Mouse (Mus musculus): ENCODE data around the gene H2-T24.
"Not testable (repeated sequence)": the region's sequence is repeated elsewhere in the genome, so short reads cannot be mapped to it uniquely, and the experiment has no call there.

H2-T24 gene

GRCm38 (mm10) chr17:36023710-36024654, 3.6 kb upstream of the H2-T24 start:
- DNase-seq = peak; percentile 46

GRCm38 (mm10) chr17:36022922-36023321, 2.6 kb upstream of the H2-T24 start:
- DNase-seq = no peak

- DNase-seq = no peak
Observed at GRCm38 (mm10) chr17:36022098-36022497, 1.7 kb upstream of the H2-T24 start.

- no peak for DNase-seq
Observed at GRCm38 (mm10) chr17:36021309-36021708, 949 bp upstream of the H2-T24 start.

GRCm38 (mm10) chr17:36019519-36019918, 841 bp downstream of the H2-T24 start:
- no peak for DNase-seq

GRCm38 (mm10) chr17:36018979-36019378, 1.4 kb downstream of the H2-T24 start:
- no peak for DNase-seq

- DNase-seq = no peak
Observed at GRCm38 (mm10) chr17:36017046-36017445, 3.3 kb downstream of the H2-T24 start.

- DNase-seq = no peak
Observed at GRCm38 (mm10) chr17:36014977-36015376, 5.4 kb downstream of the H2-T24 start.

GRCm38 (mm10) chr17:36004409-36004808, 16.0 kb downstream of the H2-T24 start:
- DNase-seq = not testable (repeated sequence)

- DNase-seq = no peak
Observed at GRCm38 (mm10) chr17:36003331-36003730, 17.0 kb downstream of the H2-T24 start.

- DNase-seq = peak; percentile 70
Observed at GRCm38 (mm10) chr17:36001966-36002365, 18.4 kb downstream of the H2-T24 start.

- peak; percentile 57 for DNase-seq
Observed at GRCm38 (mm10) chr17:36001121-36001897, 19.1 kb downstream of the H2-T24 start.

- no peak for DNase-seq
Observed at GRCm38 (mm10) chr17:36000349-36000748, 20.0 kb downstream of the H2-T24 start.

GRCm38 (mm10) chr17:35999356-35999755, 21.0 kb downstream of the H2-T24 start:
- no peak for DNase-seq

- DNase-seq = no peak
Observed at GRCm38 (mm10) chr17:35998545-35999305, 21.6 kb downstream of the H2-T24 start.

GRCm38 (mm10) chr17:35997713-35998510, 22.4 kb downstream of the H2-T24 start:
- DNase-seq = no peak

GRCm38 (mm10) chr17:35996949-35997348, 23.4 kb downstream of the H2-T24 start:
- DNase-seq = peak; percentile 93

- DNase-seq = no peak
Observed at GRCm38 (mm10) chr17:35994879-35995240, 25.5 kb downstream of the H2-T24 start.

GRCm38 (mm10) chr17:35994175-35994878, 26.0 kb downstream of the H2-T24 start:
- peak; percentile 86 for DNase-seq

GRCm38 (mm10) chr17:35993675-35994074, 26.7 kb downstream of the H2-T24 start:
- DNase-seq = peak; percentile 81

GRCm38 (mm10) chr17:35991781-35992180, 28.6 kb downstream of the H2-T24 start:
- no peak for DNase-seq
